Mouse (Mus musculus) heart, adult 2 months (tissue): ENCODE results near the gene D630003M21Rik. TPM values are rescaled to one million over a fixed set of nuclear protein-coding genes. Genes with fewer than 3 reads are reported as not detected.
A peak's percentile ranks its signal among the peaks of the same experiment; 100 is the strongest.

Source experiments
- DNase-seq, 2 experiments: peaks; one replicate each; pipeline ENCODE4 v3.0.0; 2021
- H3K27ac ChIP-seq: fragments of 200-600 bp; 2 replicates; pipeline ENCODE4 v1.8.1; 2022
- H3K27me3 ChIP-seq: fragments of 200-500 bp; 2 replicates; pipeline ENCODE4 v1.6.1; 2012; ENCODE audit warnings: mild to moderate bottlenecking, low read length, inconsistent platforms, mixed read lengths; ENCODE audit not compliant: control insufficient read depth, insufficient read depth
- H3K36me3 ChIP-seq: fragments of 200-500 bp; 2 replicates; pipeline ENCODE4 v1.6.1; 2012; ENCODE audit warnings: low read length, inconsistent platforms; ENCODE audit not compliant: control insufficient read depth, insufficient read depth
- H3K4me1 ChIP-seq: fragments of 200-500 bp; 2 replicates; pipeline ENCODE4 v1.6.1; 2011; ENCODE audit warnings: low read length; ENCODE audit not compliant: control insufficient read depth, insufficient read depth
- H3K4me3 ChIP-seq: fragments of 200-600 bp; 2 replicates; pipeline ENCODE4 v1.8.1; 2022
- H3K79me2 ChIP-seq: fragments of 200-500 bp; replicated peaks from 2 replicates; pipeline ENCODE4 v1.6.1; 2012; ENCODE audit warnings: mild to moderate bottlenecking, inconsistent platforms, low read length, moderate library complexity, mixed read lengths; ENCODE audit not compliant: control insufficient read depth, insufficient read depth
- H3K9ac ChIP-seq: fragments of 200-500 bp; 2 replicates; pipeline ENCODE4 v1.6.1; 2012; ENCODE audit warnings: low read depth, mild to moderate bottlenecking, control low read depth, inconsistent platforms, low read length, mixed read lengths
- CTCF ChIP-seq: fragments of 200-600 bp; IDR thresholded peaks from 2 replicates; pipeline ENCODE4 v1.8.1; 2022; ENCODE audit warnings: antibody characterized with exemption, mild to moderate bottlenecking, moderate library complexity
- EP300 ChIP-seq: fragments of 200-500 bp; IDR thresholded peaks from 2 replicates; pipeline ENCODE4 v1.6.1; 2011; ENCODE audit warnings: low read depth, low read length, control low read depth; ENCODE audit not compliant: insufficient read depth
- POLR2A ChIP-seq: fragments of 200-500 bp; IDR thresholded peaks from 2 replicates; pipeline ENCODE4 v1.6.1; 2011; ENCODE audit warnings: mild to moderate bottlenecking, low read depth, low read length, control low read depth; ENCODE audit not compliant: insufficient read depth
- WGBS: fragments of 180-500 bp; shearing (Covaris S2); methylation state at CpG from one replicate; pipeline ENCODE4 v1.1.7; 2018; 5-methylcytosine and 5-hydroxymethylcytosine counted together
- intact Hi-C: fragments of 180-260 bp; cut with DNase I; formaldehyde crosslinking; loops from one replicate; pipeline ENCODE4 v1.15.1; 2025
- polyA plus RNA-seq: library from polyadenylated mRNA; depleted of rRNA; stranded (reverse); fragments of >200 nt; gene quantifications from 2 replicates; pipeline ENCODE4 v1.2.3, GENCODE M21; 2012
- total RNA-seq, 2 experiments: library from RNA; stranded (reverse); gene quantifications; 2 replicates each; pipeline ENCODE4 v1.2.3; 2021

D630003M21Rik gene
- total and polyA plus RNA-seq, 3 experiments: 4.6 to 6.7 (median 6.6) TPM

DNA sequence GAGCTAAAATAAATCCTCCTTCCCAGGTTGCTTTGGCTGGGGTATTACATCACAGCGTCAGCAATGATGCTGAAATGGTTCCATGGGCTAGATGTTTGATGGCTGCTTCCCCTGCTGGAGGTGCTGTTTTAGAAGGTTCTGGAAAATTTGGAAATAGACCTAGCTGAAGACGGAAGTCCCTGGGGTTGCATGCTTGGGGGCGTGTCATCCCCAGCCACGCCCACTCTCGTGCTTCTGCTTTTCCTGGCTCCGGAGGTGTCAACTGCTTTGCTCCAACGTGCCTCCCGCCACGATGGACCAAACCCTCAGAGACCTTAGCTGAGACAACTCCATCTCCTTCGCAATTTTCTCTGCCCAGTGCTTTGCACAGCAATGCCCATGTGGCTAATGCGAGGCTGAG lies 39.6 kb downstream of the D630003M21Rik start:
- no peak overlapping the region for H3K27ac ChIP-seq
- no peak overlapping the region for H3K9ac ChIP-seq
- H3K36me3 ChIP-seq: no peaks in the 10 kb centered on the region
- intact Hi-C loops: no loop called here
- no peaks in the 10 kb centered on the region for H3K27me3 ChIP-seq
- no peak overlapping the region for H3K4me3 ChIP-seq
- TF ChIP-seq CTCF: no peak
- no peak for TF ChIP-seq POLR2A
- no peak for TF ChIP-seq EP300
- 61% methylated on average over 11 of the region's 11 CpGs for WGBS
- no peaks in the 10 kb centered on the region for H3K79me2 ChIP-seq
- no peak for DNase-seq
- peaks cover 7% of the 10 kb centered on the region for H3K4me1 ChIP-seq

DNA sequence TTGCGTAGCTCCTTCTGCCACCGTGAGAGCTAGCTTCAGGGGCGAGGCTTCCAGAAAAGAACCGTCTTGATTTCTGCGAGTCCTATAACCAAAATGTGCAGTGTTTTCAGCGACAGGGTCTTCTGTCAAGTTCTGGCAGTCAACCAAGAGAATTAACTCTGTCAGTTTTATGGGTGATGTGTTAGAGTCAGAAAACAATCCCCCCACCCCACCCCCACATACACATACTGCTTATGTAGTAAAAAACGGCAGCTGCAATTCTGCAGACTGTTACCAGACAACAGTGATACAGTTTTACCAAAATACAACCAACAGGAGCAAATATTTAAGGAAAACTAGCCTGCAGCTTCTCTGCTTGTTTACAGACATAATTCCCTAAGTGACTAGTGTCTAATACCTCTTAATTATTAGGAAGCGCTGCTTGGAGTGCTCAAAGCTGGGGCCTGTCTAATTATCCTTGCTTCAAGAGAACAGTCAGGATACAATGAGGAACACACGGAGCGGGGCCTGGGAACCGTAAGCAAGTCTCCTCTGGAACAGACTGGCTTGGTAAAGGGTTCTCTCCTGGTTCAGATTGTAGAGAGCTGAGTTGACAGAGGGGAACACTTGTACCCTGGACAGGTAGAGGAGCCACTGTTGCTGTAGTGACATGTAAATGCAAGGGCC lies 42.7 kb downstream of the D630003M21Rik start:
- Histone ChIP-seq H3K9ac (no peak overlapping the region), H3K79me2 (no peaks in the 10 kb centered on the region), H3K4me1 (peaks cover 5% of the 10 kb centered on the region), H3K27ac (no peak overlapping the region), H3K27me3 (no peaks in the 10 kb centered on the region), H3K36me3 (no peaks in the 10 kb centered on the region), H3K4me3 (no peak overlapping the region)
- intact Hi-C loops: no loop called here
- 84% methylated on average over 11 of the region's 11 CpGs for WGBS
- DNase-seq: no peak
- TF ChIP-seq EP300 (no peak), POLR2A (no peak), CTCF (no peak)

DNA sequence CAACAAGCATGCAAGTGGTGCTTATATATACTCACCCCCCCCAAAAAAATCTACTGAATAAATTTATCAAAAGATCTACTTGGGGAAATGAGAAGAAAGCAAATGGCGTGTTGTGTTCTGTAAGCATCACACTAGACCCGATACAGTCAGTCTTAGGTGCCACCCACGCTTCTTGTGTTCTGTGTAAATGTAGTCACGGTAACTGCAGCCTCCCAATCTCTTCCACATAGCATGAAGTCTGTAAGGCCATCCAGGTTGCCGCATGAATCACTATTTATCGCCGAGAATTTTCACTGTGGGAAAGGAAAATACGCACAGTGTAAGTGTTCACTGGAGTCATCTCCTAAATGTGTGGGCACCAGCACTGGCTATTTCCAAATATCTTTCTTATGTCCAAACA lies 45.8 kb downstream of the D630003M21Rik start:
- intact Hi-C loops: no loop called here
- no peak overlapping the region for H3K4me3 ChIP-seq
- no peaks in the 10 kb centered on the region for H3K36me3 ChIP-seq
- H3K27me3 ChIP-seq: no peaks in the 10 kb centered on the region
- no peak for DNase-seq
- no peak overlapping the region for H3K27ac ChIP-seq
- WGBS: 84% methylated on average over 8 of the region's 8 CpGs
- TF ChIP-seq POLR2A (no peak), EP300 (no peak), CTCF (no peak)
- no peaks in the 10 kb centered on the region for H3K79me2 ChIP-seq
- no peak overlapping the region for H3K9ac ChIP-seq
- H3K4me1 ChIP-seq: peaks cover 3% of the 10 kb centered on the region

DNA sequence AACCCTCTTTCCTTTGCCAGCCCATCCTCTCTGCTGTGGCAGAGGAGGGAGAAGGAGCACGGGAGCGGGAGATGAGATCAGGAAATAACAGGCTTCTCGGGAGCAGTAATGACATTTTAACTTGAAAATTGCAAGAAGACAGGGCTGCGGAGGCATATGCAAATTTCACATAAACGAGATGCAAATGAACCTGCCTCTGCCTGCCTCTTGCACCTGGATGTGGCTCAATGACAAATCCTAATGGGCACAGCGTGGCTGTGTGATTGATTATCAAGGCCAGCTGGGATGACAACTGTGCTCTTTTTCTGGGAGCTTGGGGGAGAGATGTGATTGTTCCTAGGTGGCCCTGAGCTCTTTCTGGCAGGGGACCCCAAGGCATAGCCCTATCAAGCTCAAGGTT lies 47.1 kb downstream of the D630003M21Rik start:
- intact Hi-C loops: loop anchor here (2.0 kb wide), 1 partner anchor 75 kb away; no protein-coding TSS in a partner anchor
- no peak overlapping the region for H3K27ac ChIP-seq
- no peaks in the 10 kb centered on the region for H3K79me2 ChIP-seq
- H3K27me3 ChIP-seq: no peaks in the 10 kb centered on the region
- DNase-seq: no peak
- H3K4me3 ChIP-seq: no peak overlapping the region
- H3K4me1 ChIP-seq: peaks cover 3% of the 10 kb centered on the region
- TF ChIP-seq EP300: no peak
- TF ChIP-seq POLR2A: no peak
- no peak for TF ChIP-seq CTCF
- H3K36me3 ChIP-seq: no peaks in the 10 kb centered on the region
- H3K9ac ChIP-seq: no peak overlapping the region
- 83% methylated on average over 6 of the region's 6 CpGs for WGBS

DNA sequence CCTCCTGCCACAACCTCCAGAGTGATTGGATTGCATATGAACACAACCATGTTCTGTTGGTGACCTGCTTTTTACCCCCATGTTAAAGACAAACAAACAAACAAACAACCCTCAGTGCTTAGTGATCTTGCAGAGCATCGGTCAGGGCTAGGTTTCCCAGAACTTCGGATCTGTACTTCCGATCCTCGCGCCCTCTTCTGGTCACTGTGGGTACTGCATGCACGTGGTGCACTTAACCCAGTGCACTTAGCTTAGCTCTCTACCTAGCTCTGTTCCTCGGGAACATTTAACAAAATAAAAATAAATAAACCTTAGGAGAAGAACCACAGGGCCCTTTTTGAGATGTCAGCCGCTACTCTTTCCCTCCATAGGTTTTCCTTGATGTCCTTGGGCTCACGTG lies 48.2 kb downstream of the D630003M21Rik start:
- no peak for TF ChIP-seq POLR2A
- peak; percentile 82 for TF ChIP-seq CTCF
- Histone ChIP-seq H3K9ac (no peak overlapping the region), H3K79me2 (no peaks in the 10 kb centered on the region), H3K27me3 (no peaks in the 10 kb centered on the region), H3K4me3 (no peak overlapping the region), H3K4me1 (peaks cover 3% of the 10 kb centered on the region), H3K27ac (no peak overlapping the region), H3K36me3 (no peaks in the 10 kb centered on the region)
- 58% methylated on average over 9 of the region's 9 CpGs for WGBS
- intact Hi-C loops: loop anchor here (2.0 kb wide), 1 partner anchor 74 kb away; no protein-coding TSS in a partner anchor
- peak in 1 of 2 experiments; percentile 68 for DNase-seq

DNA sequence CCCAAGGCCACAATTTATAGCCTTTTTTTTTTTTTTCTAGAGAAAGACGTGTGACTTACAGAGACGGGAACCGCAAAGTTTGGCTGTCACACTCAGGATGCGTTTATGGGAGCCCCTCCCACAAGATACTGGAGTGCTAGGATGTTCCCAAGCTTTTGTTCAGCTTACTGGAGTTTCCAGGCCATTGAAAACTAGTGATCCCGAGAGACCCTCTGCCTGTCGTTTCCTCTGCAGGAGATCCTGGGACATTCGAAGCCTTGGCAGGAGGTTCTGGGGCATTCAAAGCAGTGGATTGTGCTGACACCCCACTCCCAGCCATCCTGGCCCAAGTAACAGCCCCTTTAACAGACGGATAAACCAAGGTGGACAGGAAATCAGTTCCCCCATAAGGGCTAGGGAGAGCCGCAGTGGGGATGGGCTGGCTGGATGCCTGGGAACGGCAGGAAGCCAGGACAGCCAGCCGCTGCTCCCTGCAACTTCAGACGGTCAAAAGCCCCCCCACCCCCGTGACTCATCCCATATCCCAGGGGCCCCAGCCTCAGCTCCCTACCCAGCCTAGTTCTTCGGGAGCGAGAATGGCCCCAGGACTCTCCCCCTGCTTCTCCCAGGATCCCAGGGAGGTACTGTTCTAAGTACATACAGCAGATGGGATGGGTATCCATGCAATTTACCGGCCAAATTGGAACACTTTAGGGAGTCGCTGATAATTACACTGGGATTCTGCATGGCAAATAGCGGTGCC lies 49.5 kb downstream of the D630003M21Rik start:
- peak; percentile 77 to 81 for DNase-seq
- intact Hi-C loops: loop anchor here (2.0 kb wide), 1 partner anchor 73 kb away; no protein-coding TSS in a partner anchor
- no peak overlapping the region for H3K9ac ChIP-seq
- no peaks in the 10 kb centered on the region for H3K27me3 ChIP-seq
- no peaks in the 10 kb centered on the region for H3K79me2 ChIP-seq
- no peak for TF ChIP-seq EP300
- no peaks in the 10 kb centered on the region for H3K36me3 ChIP-seq
- peaks cover 6% of the 10 kb centered on the region for H3K4me1 ChIP-seq
- peak overlapping the region; percentile 69 for H3K27ac ChIP-seq
- peak overlapping the region; percentile 42 for H3K4me3 ChIP-seq
- 19% methylated on average over 18 of the region's 18 CpGs for WGBS
